Mouse (Mus musculus) heart, embryonic 14.5 days (tissue): Measurements from ENCODE around the gene B3gat3. TPM values are rescaled to one million over a fixed set of nuclear protein-coding genes. Genes with fewer than 3 reads are reported as not detected.
"Not testable (repeated sequence)": the region's sequence is repeated elsewhere in the genome, so short reads cannot be mapped to it uniquely, and the experiment has no call there.

ENCODE experiments used
- ATAC-seq: fragments of 200-750 bp; cut with Nextera tagmentation; 2 replicates; pipeline ENCODE4 v1.8.0; 2017; ENCODE audit warnings: low read depth, moderate TSS enrichment; ENCODE audit not compliant: insufficient number of reproducible peaks, insufficient read depth, low FRiP score
- H3K27ac ChIP-seq, 2 experiments: fragments of 200-500 bp in 1 of 2; fragments of 300-500 bp in 1 of 2; sonication (generic) in 1 of 2; replicated peaks in 1 of 2; 2 replicates each; pipeline ENCODE4 v1.5.1; 2012 to 2014; ENCODE audit warnings: low read depth in 2 of 2, low read length in 2 of 2, control low read depth in 1 of 2, mild to moderate bottlenecking in 1 of 2, mixed read lengths in 1 of 2; ENCODE audit not compliant: control insufficient read depth in 1 of 2, insufficient read depth in 1 of 2
- H3K27me3 ChIP-seq: fragments of 300-500 bp; sonication (generic); 2 replicates; pipeline ENCODE4 v1.6.1; 2014; ENCODE audit warnings: mild to moderate bottlenecking, low read length, control low read depth; ENCODE audit not compliant: control insufficient read depth, insufficient read depth
- H3K36me3 ChIP-seq: fragments of 300-500 bp; sonication (generic); 2 replicates; pipeline ENCODE4 v1.6.1; 2014; ENCODE audit warnings: mild to moderate bottlenecking, control low read depth, low read length, mixed read lengths; ENCODE audit not compliant: control insufficient read depth, insufficient read depth
- H3K4me1 ChIP-seq, 2 experiments: fragments of 200-500 bp in 1 of 2; fragments of 300-500 bp in 1 of 2; sonication (generic) in 1 of 2; 2 replicates each; pipeline ENCODE4 v1.6.1; 2012 to 2014; ENCODE audit warnings: low read length in 2 of 2, control low read depth in 1 of 2, mixed read lengths in 1 of 2; ENCODE audit not compliant: control insufficient read depth in 2 of 2, insufficient read depth in 2 of 2
- H3K4me2 ChIP-seq: fragments of 300-500 bp; sonication (generic); 2 replicates; pipeline ENCODE4 v1.6.1; 2014; ENCODE audit warnings: mild to moderate bottlenecking, low read length
- H3K4me3 ChIP-seq, 2 experiments: fragments of 200-500 bp in 1 of 2; fragments of 300-500 bp in 1 of 2; sonication (generic) in 1 of 2; 2 replicates each; pipeline ENCODE4 v1.5.1; 2012 to 2014; ENCODE audit warnings: low read length in 2 of 2, mild to moderate bottlenecking in 2 of 2, control low read depth in 1 of 2, low read depth in 1 of 2, moderate library complexity in 1 of 2; ENCODE audit not compliant: control insufficient read depth in 1 of 2, insufficient read depth in 1 of 2
- H3K9ac ChIP-seq: fragments of 300-500 bp; sonication (generic); 2 replicates; pipeline ENCODE4 v1.6.1; 2014; ENCODE audit warnings: mild to moderate bottlenecking, low read length
- H3K9me3 ChIP-seq: fragments of 300-500 bp; sonication (generic); 2 replicates; pipeline ENCODE4 v1.6.1; 2016; ENCODE audit warnings: low read length, control low read depth; ENCODE audit not compliant: control insufficient read depth
- WGBS: fragments of 180-500 bp; shearing (Covaris S2); extraction: QIAGEN DNeasy Blood & Tissue Kit; methylation state at CpG from one replicate; pipeline ENCODE4 v1.1.7; 2014; 5-methylcytosine and 5-hydroxymethylcytosine counted together
- microRNA-seq: library from miRNA; unstranded; fragments of <30 nt; microRNA quantifications from one replicate; pipeline ENCODE4, GENCODE M21; 2016
- polyA plus RNA-seq: library from polyadenylated mRNA; unstranded; fragments of >200 nt; fragmentation: Nextera tagmentation; extraction: Ambion mirVana; gene quantifications from 2 replicates; pipeline ENCODE4 v1.2.1, GENCODE M21; 2014

Gene B3gat3
- polyA plus RNA-seq, 1 experiment from 2014 or later = 34.2 TPM

- not testable (repeated sequence) for H3K4me2 ChIP-seq, ATAC-seq, H3K9ac ChIP-seq, H3K27me3 ChIP-seq, H3K9me3 ChIP-seq, H3K27ac ChIP-seq, H3K4me3 ChIP-seq
- H3K36me3 ChIP-seq = peaks cover 92% of the 10 kb centered on the region
- WGBS = 83% methylated on average over 8 of the region's 8 CpGs
- peaks cover 0 to 14% of the 10 kb centered on the region in 2 experiments; a peak in 3 of 4 replicates for H3K4me1 ChIP-seq
Observed at GRCm38 (mm10) chr19:8972491-8972890, 52.3 kb downstream of the B3gat3 start.

- H3K27me3 ChIP-seq = no peaks in the 10 kb centered on the region
- WGBS = 97% methylated on average over 1 of the region's 1 CpGs
- H3K4me2 ChIP-seq = no peak overlapping the region
- ATAC-seq = no peak
- no peaks in the 10 kb centered on the region for H3K9me3 ChIP-seq
- H3K4me3 ChIP-seq = no peak overlapping the region
- H3K4me1 ChIP-seq = 0 out of 4 replicates have a peak, but pooled peaks cover 0 to 4% of the 10 kb centered on the region in 2 experiments
- peaks cover 100% of the 10 kb centered on the region for H3K36me3 ChIP-seq
- no peak overlapping the region for H3K9ac ChIP-seq
- no peak overlapping the region for H3K27ac ChIP-seq
Observed at GRCm38 (mm10) chr19:8974638-8975037, 54.5 kb downstream of the B3gat3 start.

GRCm38 (mm10) chr19:8975491-8975890 lies 55.3 kb downstream of the B3gat3 start:
- H3K4me1 ChIP-seq = peaks cover 0 to 4% of the 10 kb centered on the region in 2 experiments; a peak in 1 of 4 replicates
- H3K27ac ChIP-seq = no peak overlapping the region; a peak in 1 of 4 replicates
- no peak for ATAC-seq
- H3K36me3 ChIP-seq = peaks cover 100% of the 10 kb centered on the region
- no peaks in the 10 kb centered on the region for H3K27me3 ChIP-seq
- H3K4me3 ChIP-seq = no peak overlapping the region
- no peaks in the 10 kb centered on the region for H3K9me3 ChIP-seq
- WGBS = 89% methylated on average over 2 of the region's 2 CpGs
- 0 out of 2 replicates have a peak overlapping the region, but pooled peaks have one; percentile 16 for H3K9ac ChIP-seq
- no peak overlapping the region for H3K4me2 ChIP-seq

- H3K4me1 ChIP-seq = peaks cover 1 to 7% of the 10 kb centered on the region in 2 experiments; a peak in 3 of 4 replicates
- no peak for ATAC-seq
- no peaks in the 10 kb centered on the region for H3K9me3 ChIP-seq
- WGBS = 36% methylated on average over 3 of the region's 3 CpGs
- H3K27me3 ChIP-seq = no peaks in the 10 kb centered on the region
- H3K4me2 ChIP-seq = no peak overlapping the region
- H3K27ac ChIP-seq = 0 out of 4 replicates have a peak overlapping the region, but pooled peaks of 1 of the 2 experiments have one; percentile 4
- H3K9ac ChIP-seq = no peak overlapping the region
- no peak overlapping the region for H3K4me3 ChIP-seq
- H3K36me3 ChIP-seq = peaks cover 95% of the 10 kb centered on the region
Observed at GRCm38 (mm10) chr19:8976535-8976934, 56.4 kb downstream of the B3gat3 start.

Small RNA genes within 50 kb of the gene (microRNA-seq; reads per million reads assigned to microRNA genes)
- gene Mir5136 = not detected

Other genes starting within 250 kb of the B3gat3 start
- 62.2 and 65.7 TPM in 2 replicates for gene Slc3a2, start 197.0 kb upstream of the B3gat3 start, polyA plus RNA-seq
- 49.7 and 50.5 TPM in 2 replicates for gene Wdr74, start 184.5 kb upstream of the B3gat3 start, polyA plus RNA-seq
- 1.2 TPM in 1 of 2 replicates, not detected in the other for gene 1700092M07Rik, start 179.7 kb upstream of the B3gat3 start, polyA plus RNA-seq
- 81.4 and 83.5 TPM in 2 replicates for gene Stx5a, start 179.0 kb upstream of the B3gat3 start, polyA plus RNA-seq
- 101 and 105 TPM in 2 replicates for gene Nxf1, start 163.3 kb upstream of the B3gat3 start, polyA plus RNA-seq
- 167 and 196 TPM in 2 replicates for gene Tmem223, start 149.4 kb upstream of the B3gat3 start, polyA plus RNA-seq
- gene Tmem179b, start 145.9 kb upstream of the B3gat3 start, polyA plus RNA-seq = 59.0 and 69.7 TPM in 2 replicates
- 10.8 and 10.9 TPM in 2 replicates for gene Taf6l, start 134.0 kb upstream of the B3gat3 start, polyA plus RNA-seq
- 128 and 146 TPM in 2 replicates for gene Polr2g, start 121.8 kb upstream of the B3gat3 start, polyA plus RNA-seq
- gene Zbtb3, start 117.8 kb upstream of the B3gat3 start, polyA plus RNA-seq = 3.0 and 3.2 TPM in 2 replicates
- 27.7 and 31.8 TPM in 2 replicates for gene Ttc9c, start 101.0 kb upstream of the B3gat3 start, polyA plus RNA-seq
- gene Hnrnpul2, start 100.4 kb upstream of the B3gat3 start, polyA plus RNA-seq = 3.9 and 5.0 TPM in 2 replicates
- gene AC129217.1, start 90.6 kb upstream of the B3gat3 start, polyA plus RNA-seq = 0.43 TPM in 1 of 2 replicates, not detected in the other
- 40.6 and 45.0 TPM in 2 replicates for gene Bscl2, start 82.9 kb upstream of the B3gat3 start, polyA plus RNA-seq
- 1.0 and 2.3 TPM in 2 replicates for gene Gng3, start 81.2 kb upstream of the B3gat3 start, polyA plus RNA-seq
- gene Lrrn4cl, start 69.6 kb upstream of the B3gat3 start, polyA plus RNA-seq = 1.2 and 1.3 TPM in 2 replicates
- 118 and 123 TPM in 2 replicates for gene Ubxn1, start 48.9 kb upstream of the B3gat3 start, polyA plus RNA-seq
- gene Uqcc3, start 39.5 kb upstream of the B3gat3 start, polyA plus RNA-seq = 67.4 and 78.2 TPM in 2 replicates
- 48.3 and 51.5 TPM in 2 replicates for gene Lbhd1, start 36.6 kb upstream of the B3gat3 start, polyA plus RNA-seq
- not detected in 2 replicates for gene Gm49403, start 36.4 kb upstream of the B3gat3 start, polyA plus RNA-seq
- gene 1810009A15Rik, start 31.5 kb upstream of the B3gat3 start, polyA plus RNA-seq = 53.7 and 55.8 TPM in 2 replicates
- gene Gm49416, start 31.4 kb upstream of the B3gat3 start, polyA plus RNA-seq = not detected in 2 replicates
- gene Ints5, start 27.4 kb upstream of the B3gat3 start, polyA plus RNA-seq = 18.2 TPM in 2 replicates
- 48.0 and 54.6 TPM in 2 replicates for gene Ganab, start 22.3 kb upstream of the B3gat3 start, polyA plus RNA-seq
- 0.94 and 1.6 TPM in 2 replicates for gene Rom1, start 9.0 kb downstream of the B3gat3 start, polyA plus RNA-seq
- gene Eml3, start 9.2 kb downstream of the B3gat3 start, polyA plus RNA-seq = 9.0 TPM in 2 replicates
- gene Mta2, start 21.5 kb downstream of the B3gat3 start, polyA plus RNA-seq = 19.8 and 26.5 TPM in 2 replicates
- gene Tut1, start 33.5 kb downstream of the B3gat3 start, polyA plus RNA-seq = 14.5 and 15.6 TPM in 2 replicates
- 234 and 253 TPM in 2 replicates for gene Eef1g, start 46.7 kb downstream of the B3gat3 start, polyA plus RNA-seq
- gene Ahnak, start 68.9 kb downstream of the B3gat3 start, polyA plus RNA-seq = 29.4 and 30.6 TPM in 2 replicates
- not detected in 2 replicates for gene Scgb1a1, start 167.6 kb downstream of the B3gat3 start, polyA plus RNA-seq
- gene Asrgl1, start 215.3 kb downstream of the B3gat3 start, polyA plus RNA-seq = 11.8 and 15.2 TPM in 2 replicates